Mouse (Mus musculus) kidney, adult 2 months (tissue): ENCODE measurements at regions not wholly inside any gene's neighbourhood (a gene's known extent, or its start where the extent isn't known, plus 50 kb on each side); places are given as distances from the start of the nearest gene placed in this dataset.

ENCODE experiments used
- CTCF ChIP-seq: fragments of 200-500 bp; conservative IDR thresholded peaks from 2 replicates; pipeline ENCODE4 v1.5.1; 2011; ENCODE audit warnings: low read depth, mild to moderate bottlenecking, control low read depth, low read length, moderate library complexity, mixed read lengths; ENCODE audit not compliant: insufficient read depth, insufficient read length
- POLR2A ChIP-seq: fragments of 200-500 bp; IDR thresholded peaks from one replicate; pipeline ENCODE4 v1.6.1; 2011; ENCODE audit warnings: low read depth, low read length, control low read depth

DNA sequence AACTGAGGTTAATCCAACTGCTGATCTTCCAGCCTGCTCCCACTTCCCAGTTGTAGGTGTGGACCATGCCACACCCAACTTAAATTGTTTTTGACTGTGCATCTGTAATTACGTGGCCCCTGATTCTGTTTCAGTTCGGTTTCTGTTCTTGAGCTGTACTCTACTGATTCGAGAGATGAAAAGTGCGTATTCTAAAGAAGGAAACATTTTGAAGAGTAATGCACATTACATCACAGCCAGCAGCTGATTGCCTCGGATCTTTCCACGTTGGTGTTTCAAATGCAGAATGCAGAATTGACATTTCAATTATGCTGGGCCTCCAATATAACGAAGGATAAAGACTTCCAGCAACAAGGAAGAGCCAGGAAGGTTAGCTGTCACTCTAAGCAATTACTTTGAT lies 64.7 kb upstream of the Cnot2 start:
- TF ChIP-seq POLR2A (no peak), CTCF (no peak)
